Mouse (Mus musculus) hindlimb bud, embryonic 11.5 days (tissue): Measurements from ENCODE around the gene Ccdc6.

Experiments used
- DNase-seq: peaks from one replicate; pipeline ENCODE4 v3.0.0-alpha.2; 2012; ENCODE audit warnings: low read depth, low spot score; ENCODE audit errors: extremely low spot score

The Ccdc6 gene

GRCm38 (mm10) chr10:70093782-70094181 lies 3.1 kb upstream of the Ccdc6 start:
- DNase-seq: no peak

GRCm38 (mm10) chr10:70095031-70095470 lies 1.9 kb upstream of the Ccdc6 start:
- no peak for DNase-seq

GRCm38 (mm10) chr10:70095506-70096270 lies 1.2 kb upstream of the Ccdc6 start:
- DNase-seq: no peak

GRCm38 (mm10) chr10:70097291-70097901 lies 475 bp downstream of the Ccdc6 start:
- DNase-seq: no peak

- DNase-seq: no peak
Measured at GRCm38 (mm10) chr10:70097911-70098569, 1.1 kb downstream of the Ccdc6 start.

GRCm38 (mm10) chr10:70098626-70099025 lies 1.7 kb downstream of the Ccdc6 start:
- no peak for DNase-seq

- no peak for DNase-seq
Measured at GRCm38 (mm10) chr10:70099052-70099451, 2.1 kb downstream of the Ccdc6 start.

GRCm38 (mm10) chr10:70102086-70102485 lies 5.2 kb downstream of the Ccdc6 start:
- no peak for DNase-seq

GRCm38 (mm10) chr10:70108016-70108415 lies 11.1 kb downstream of the Ccdc6 start:
- DNase-seq: no peak

GRCm38 (mm10) chr10:70109974-70110373 lies 13.1 kb downstream of the Ccdc6 start:
- no peak for DNase-seq

- DNase-seq: no peak
Measured at GRCm38 (mm10) chr10:70110815-70111214, 13.9 kb downstream of the Ccdc6 start.

- DNase-seq: no peak
Measured at GRCm38 (mm10) chr10:70111643-70112042, 14.7 kb downstream of the Ccdc6 start.

GRCm38 (mm10) chr10:70114048-70114635 lies 17.2 kb downstream of the Ccdc6 start:
- no peak for DNase-seq

- DNase-seq: no peak
Measured at GRCm38 (mm10) chr10:70116454-70116853, 19.5 kb downstream of the Ccdc6 start.

GRCm38 (mm10) chr10:70119451-70119850 lies 22.5 kb downstream of the Ccdc6 start:
- no peak for DNase-seq

- no peak for DNase-seq
Measured at GRCm38 (mm10) chr10:70119851-70120370, 23.0 kb downstream of the Ccdc6 start.

GRCm38 (mm10) chr10:70120671-70121405 lies 23.9 kb downstream of the Ccdc6 start:
- DNase-seq: no peak

- no peak for DNase-seq
Measured at GRCm38 (mm10) chr10:70121406-70121695, 24.4 kb downstream of the Ccdc6 start.

- no peak for DNase-seq
Measured at GRCm38 (mm10) chr10:70123454-70123853, 26.5 kb downstream of the Ccdc6 start.

GRCm38 (mm10) chr10:70125491-70125890 lies 28.6 kb downstream of the Ccdc6 start:
- no peak for DNase-seq

GRCm38 (mm10) chr10:70127273-70127672 lies 30.4 kb downstream of the Ccdc6 start:
- DNase-seq: no peak
